Mouse (Mus musculus) liver, embryonic 16.5 days (tissue): Measurements from ENCODE around the gene Scn5a. TPM values are rescaled to one million over a fixed set of nuclear protein-coding genes. Genes with fewer than 3 reads are reported as not detected.

ENCODE experiments used
- ATAC-seq: fragments of 200-750 bp; cut with Nextera tagmentation; 2 replicates; pipeline ENCODE4 v1.8.0; 2017; ENCODE audit warnings: low read depth, mild to moderate bottlenecking, moderate number of reproducible peaks, moderate library complexity
- H3K27ac ChIP-seq: fragments of 300-500 bp; sonication (generic); 2 replicates; pipeline ENCODE4 v1.5.1; 2014; ENCODE audit warnings: mild to moderate bottlenecking, low read length
- H3K27me3 ChIP-seq: fragments of 300-500 bp; sonication (generic); 2 replicates; pipeline ENCODE4 v1.6.1; 2014; ENCODE audit warnings: low read depth, low read length, mixed read lengths; ENCODE audit not compliant: control insufficient read depth, insufficient read depth
- H3K36me3 ChIP-seq: fragments of 300-500 bp; sonication (generic); 2 replicates; pipeline ENCODE4 v1.6.1; 2014; ENCODE audit warnings: mild to moderate bottlenecking; ENCODE audit not compliant: control insufficient read depth, insufficient read depth
- H3K4me1 ChIP-seq: fragments of 300-500 bp; sonication (generic); 2 replicates; pipeline ENCODE4 v1.6.1; 2014; ENCODE audit warnings: low read depth, low read length, mixed read lengths; ENCODE audit not compliant: control insufficient read depth
- H3K4me2 ChIP-seq: fragments of 300-500 bp; sonication (generic); 2 replicates; pipeline ENCODE4 v1.6.1; 2014; ENCODE audit warnings: low read depth, low read length, mixed read lengths
- H3K4me3 ChIP-seq: fragments of 300-500 bp; sonication (generic); 2 replicates; pipeline ENCODE4 v1.5.1; 2014; ENCODE audit warnings: low read depth, mild to moderate bottlenecking, low read length
- H3K9ac ChIP-seq: fragments of 300-500 bp; sonication (generic); 2 replicates; pipeline ENCODE4 v1.6.1; 2014; ENCODE audit warnings: low read depth, low read length
- H3K9me3 ChIP-seq: fragments of 300-500 bp; sonication (generic); replicated peaks from 2 replicates; pipeline ENCODE4 v1.6.1; 2016; ENCODE audit warnings: low read length; ENCODE audit not compliant: control insufficient read depth
- WGBS: fragments of 180-500 bp; shearing (Covaris S2); extraction: QIAGEN DNeasy Blood & Tissue Kit; methylation state at CpG from one replicate; pipeline ENCODE4 v1.1.7; 2014; ENCODE audit not compliant: insufficient replicate concordance; 5-methylcytosine and 5-hydroxymethylcytosine counted together
- polyA plus RNA-seq: library from polyadenylated mRNA; unstranded; fragments of >200 nt; fragmentation: Nextera tagmentation; extraction: Ambion mirVana; gene quantifications from 2 replicates; pipeline ENCODE4 v1.2.1, GENCODE M21; 2015

Scn5a gene
- polyA plus RNA-seq, 1 experiment from 2014 or later: 0.11 TPM

DNA sequence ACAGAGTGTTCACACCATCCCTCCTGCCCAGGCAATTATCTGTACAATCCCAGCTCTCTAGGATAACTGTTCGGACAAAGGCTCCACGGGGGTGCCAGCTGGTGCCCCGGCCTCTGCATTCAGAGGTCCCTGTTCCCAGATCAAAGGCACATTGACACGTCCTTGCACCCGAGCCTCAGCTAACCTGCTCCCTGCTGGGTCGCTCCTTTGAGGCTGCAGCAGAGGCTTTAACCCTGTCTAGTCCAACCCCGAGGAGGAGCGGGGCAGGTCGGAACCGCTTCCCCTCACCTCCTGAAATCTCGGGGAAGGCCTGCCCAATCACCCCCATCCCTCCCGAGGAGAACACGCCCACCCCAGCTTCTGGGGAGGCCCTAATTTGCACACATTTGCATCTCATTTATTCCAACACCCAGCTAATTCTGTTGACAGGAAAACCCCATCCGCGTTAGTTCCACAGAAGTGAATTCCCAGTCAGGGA is 7.4 kb downstream of the Scn5a start:
- Histone ChIP-seq H3K4me2 (no peak overlapping the region), H3K4me1 (no peaks in the 10 kb centered on the region), H3K27me3 (peaks cover 36% of the 10 kb centered on the region), H3K27ac (no peak overlapping the region), H3K36me3 (no peaks in the 10 kb centered on the region), H3K4me3 (no peak overlapping the region), H3K9ac (no peak overlapping the region), H3K9me3 (no peaks in the 10 kb centered on the region)
- ATAC-seq: no peak
- 3% methylated on average over 15 of the region's 15 CpGs for WGBS

DNA sequence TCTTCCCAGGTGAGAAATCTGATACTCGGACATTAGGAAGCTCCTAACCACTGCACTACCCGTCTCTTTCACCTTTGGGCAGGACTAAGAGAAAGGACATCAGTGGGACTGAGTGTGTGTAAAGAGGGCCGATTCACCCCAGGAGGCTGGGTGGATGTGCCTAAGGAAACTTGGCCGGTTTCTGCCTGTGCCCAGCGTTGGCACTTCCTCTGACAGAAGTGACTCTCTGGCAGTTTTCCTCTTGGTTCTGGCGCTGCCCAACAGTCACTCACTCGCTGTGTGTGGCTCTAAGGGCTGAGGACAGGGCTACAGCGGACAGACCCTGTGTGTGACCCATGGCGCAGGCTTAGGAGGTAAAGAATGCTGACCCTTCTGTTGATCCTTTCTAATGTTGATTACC is 8.2 kb downstream of the Scn5a start:
- ATAC-seq: no peak
- Histone ChIP-seq H3K9me3 (no peaks in the 10 kb centered on the region), H3K27me3 (peaks cover 30% of the 10 kb centered on the region)

DNA sequence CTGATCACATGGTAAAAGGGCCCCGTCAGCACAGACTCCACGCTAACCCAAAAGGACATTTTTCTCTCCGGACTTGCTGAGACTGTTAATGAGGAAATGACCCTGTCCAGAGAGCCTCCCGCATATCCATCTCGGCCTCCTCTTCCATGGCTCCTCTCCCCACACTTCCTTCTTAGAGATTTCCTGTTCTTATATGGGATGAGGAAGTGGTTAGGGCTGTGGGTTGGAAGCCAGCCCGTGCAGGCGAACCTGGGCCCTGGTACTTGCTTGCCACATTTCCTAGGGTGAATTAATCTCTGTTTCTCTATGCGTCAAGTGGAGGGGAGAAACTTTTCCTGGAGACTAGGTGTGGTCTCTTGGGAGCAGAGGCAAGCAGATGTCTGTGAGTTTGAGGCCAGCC is 10.1 kb downstream of the Scn5a start:
- Histone ChIP-seq H3K27ac (no peak overlapping the region), H3K9ac (no peak overlapping the region), H3K4me3 (no peak overlapping the region), H3K4me1 (no peaks in the 10 kb centered on the region), H3K36me3 (no peaks in the 10 kb centered on the region), H3K4me2 (no peak overlapping the region), H3K9me3 (no peaks in the 10 kb centered on the region), H3K27me3 (peaks cover 27% of the 10 kb centered on the region)
- 16% methylated on average over 8 of the region's 8 CpGs for WGBS
- no peak for ATAC-seq

More for the DNA sequence above, 8.2 kb downstream of the Scn5a start:
- Histone ChIP-seq H3K4me1 (no peaks in the 10 kb centered on the region), H3K4me2 (no peak overlapping the region), H3K4me3 (no peak overlapping the region), H3K36me3 (no peaks in the 10 kb centered on the region), H3K27ac (no peak overlapping the region), H3K9ac (no peak overlapping the region)
- WGBS: 13% methylated on average over 9 of the region's 9 CpGs

DNA sequence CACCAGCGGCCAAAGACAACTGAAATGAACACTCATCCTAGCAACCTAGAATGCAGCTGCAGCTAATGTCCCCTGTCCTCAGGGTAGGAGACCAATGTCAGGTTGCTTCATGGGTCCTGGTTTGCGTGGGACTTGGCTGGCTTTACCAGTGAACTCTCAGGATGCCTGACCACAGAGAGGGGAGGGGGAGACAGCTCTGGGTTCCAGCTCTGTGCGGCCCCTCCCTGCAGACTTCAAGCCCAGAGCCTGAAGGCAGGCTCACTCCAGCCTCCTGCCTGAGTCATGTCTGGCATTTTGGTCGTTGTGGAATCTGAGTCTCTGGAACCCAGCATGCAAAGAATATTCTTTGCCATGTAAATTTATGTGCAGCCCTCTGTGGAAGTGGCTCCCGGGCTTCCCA is 11.0 kb downstream of the Scn5a start:
- Histone ChIP-seq H3K27ac (no peak overlapping the region), H3K36me3 (no peaks in the 10 kb centered on the region), H3K27me3 (peaks cover 27% of the 10 kb centered on the region), H3K9me3 (no peaks in the 10 kb centered on the region), H3K9ac (no peak overlapping the region), H3K4me3 (no peak overlapping the region), H3K4me1 (no peaks in the 10 kb centered on the region), H3K4me2 (no peak overlapping the region)
- WGBS: 64% methylated on average over 5 of the region's 5 CpGs
- ATAC-seq: no peak

DNA sequence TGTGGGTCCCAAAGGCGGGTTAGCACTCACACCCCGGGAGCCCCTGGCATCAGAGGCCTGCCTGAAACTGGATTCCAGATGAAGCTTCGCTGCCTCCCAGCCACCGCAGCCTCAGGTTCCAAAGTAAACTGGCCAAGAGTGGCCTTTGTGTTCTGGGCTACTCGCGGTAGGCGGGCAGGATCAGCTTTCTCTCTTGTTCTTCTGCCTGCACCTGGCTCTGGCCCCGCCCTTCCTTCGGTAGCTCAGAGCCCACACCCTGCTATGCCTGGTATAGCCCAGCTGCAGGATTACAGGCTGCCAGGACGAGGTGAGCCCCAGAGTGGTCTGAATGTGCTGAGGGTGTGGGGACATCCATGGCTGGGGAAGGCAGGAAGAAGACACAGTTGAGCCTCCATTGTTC is 12.6 kb downstream of the Scn5a start:
- no peak for ATAC-seq
- H3K27ac ChIP-seq: no peak overlapping the region
- no peak overlapping the region for H3K9ac ChIP-seq
- H3K4me2 ChIP-seq: no peak overlapping the region
- 11% methylated on average over 10 of the region's 10 CpGs for WGBS
- peaks cover 12% of the 10 kb centered on the region for H3K27me3 ChIP-seq
- no peaks in the 10 kb centered on the region for H3K9me3 ChIP-seq
- H3K4me1 ChIP-seq: no peaks in the 10 kb centered on the region
- H3K36me3 ChIP-seq: no peaks in the 10 kb centered on the region
- H3K4me3 ChIP-seq: no peak overlapping the region

DNA sequence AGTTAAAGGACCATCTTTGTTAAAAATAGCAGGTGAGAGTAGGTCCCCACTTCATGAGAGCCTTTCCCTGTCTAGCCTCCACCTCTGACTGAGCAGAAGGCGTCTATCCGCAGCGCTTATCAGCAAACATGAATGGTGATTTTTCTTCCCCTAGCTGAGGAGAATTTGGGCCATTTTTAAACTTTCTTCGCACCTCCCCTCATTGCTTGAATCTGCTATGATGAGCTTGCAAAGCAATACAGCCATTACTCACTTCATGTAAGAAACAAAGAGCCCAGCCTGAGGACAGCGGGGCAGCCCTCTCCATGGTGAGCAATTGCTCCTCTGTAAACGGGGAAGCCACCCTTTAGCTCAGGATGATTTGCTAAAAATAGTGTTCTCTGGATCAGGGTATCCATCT is 14.0 kb downstream of the Scn5a start:
- Histone ChIP-seq H3K4me2 (no peak overlapping the region), H3K9me3 (no peaks in the 10 kb centered on the region), H3K4me3 (no peak overlapping the region), H3K9ac (no peak overlapping the region), H3K4me1 (no peaks in the 10 kb centered on the region), H3K27ac (no peak overlapping the region), H3K27me3 (peaks cover 2% of the 10 kb centered on the region; the same call in 1 of the 2 replicates), H3K36me3 (no peaks in the 10 kb centered on the region)
- no peak for ATAC-seq
- WGBS: 60% methylated on average over 6 of the region's 6 CpGs

DNA sequence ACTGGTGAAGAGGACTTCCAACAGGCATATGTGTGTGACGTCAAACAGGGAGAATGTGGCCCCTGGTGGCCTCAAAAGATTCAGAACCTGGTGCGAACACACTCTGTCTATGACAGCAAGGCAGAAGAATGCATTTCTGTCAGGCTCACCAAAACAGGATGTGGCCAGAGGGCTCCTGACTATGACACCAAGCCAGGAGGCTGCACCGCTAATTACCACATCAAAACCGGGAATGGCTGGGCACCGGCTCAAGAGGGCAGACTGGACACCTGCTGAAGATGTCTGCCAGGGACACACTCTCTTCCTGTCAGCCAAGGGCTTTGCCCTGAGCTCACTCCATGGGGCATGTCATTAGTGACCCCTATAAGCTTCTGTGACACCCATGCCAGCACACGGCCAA is 15.2 kb downstream of the Scn5a start:
- Histone ChIP-seq H3K9me3 (no peaks in the 10 kb centered on the region), H3K36me3 (no peaks in the 10 kb centered on the region), H3K4me2 (no peak overlapping the region), H3K4me3 (no peak overlapping the region), H3K4me1 (no peaks in the 10 kb centered on the region), H3K27ac (no peak overlapping the region), H3K9ac (no peak overlapping the region), H3K27me3 (peaks cover 2% of the 10 kb centered on the region; the same call in 1 of the 2 replicates)
- 38% methylated on average over 6 of the region's 6 CpGs for WGBS
- no peak for ATAC-seq

DNA sequence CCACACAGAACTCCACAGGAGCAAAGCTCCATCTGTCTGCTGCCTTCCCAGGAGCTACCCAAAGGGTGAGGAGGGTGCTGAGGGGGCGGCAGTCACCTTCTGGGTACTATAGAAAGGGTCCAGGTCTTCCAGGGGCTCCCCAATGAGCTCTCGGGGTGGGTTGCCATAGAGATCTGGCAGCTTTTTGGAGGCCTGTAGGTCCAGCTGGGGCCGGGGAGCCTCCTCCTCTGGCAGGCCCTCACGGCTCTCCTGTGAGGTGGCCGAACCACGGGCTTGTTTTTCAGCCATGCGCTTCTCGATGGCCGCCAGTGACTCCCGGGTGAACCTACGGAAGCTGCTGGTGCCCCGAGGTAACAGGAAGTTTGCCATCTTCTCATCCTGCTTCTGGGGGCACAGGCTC is 16.6 kb downstream of the Scn5a start:
- Histone ChIP-seq H3K4me3 (no peak overlapping the region), H3K9me3 (no peaks in the 10 kb centered on the region), H3K4me1 (no peaks in the 10 kb centered on the region), H3K27me3 (peaks cover 2% of the 10 kb centered on the region; the same call in 1 of the 2 replicates), H3K9ac (no peak overlapping the region), H3K4me2 (no peak overlapping the region), H3K27ac (no peak overlapping the region), H3K36me3 (no peaks in the 10 kb centered on the region)
- WGBS: 52% methylated on average over 12 of the region's 12 CpGs
- ATAC-seq: no peak

DNA sequence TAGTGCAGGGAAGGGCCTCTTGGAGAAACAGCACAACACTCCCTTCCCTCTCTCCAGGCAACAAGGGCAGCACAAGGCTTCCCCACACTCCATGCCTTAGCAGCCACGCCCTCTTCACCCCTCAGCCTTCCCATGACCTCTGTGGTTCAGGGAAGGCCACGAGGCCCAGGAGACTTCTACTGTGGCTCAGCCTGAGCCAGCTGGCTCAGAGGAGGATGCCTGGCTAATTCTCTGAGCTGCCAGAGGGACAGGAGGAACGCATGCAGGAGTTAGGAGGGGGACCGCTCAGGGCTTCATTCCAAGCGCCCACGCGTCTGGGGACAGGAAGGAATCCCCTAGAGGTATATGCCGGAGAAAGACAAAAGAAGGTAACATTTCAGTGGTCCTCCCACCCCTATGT is 17.1 kb downstream of the Scn5a start:
- Histone ChIP-seq H3K27ac (no peak overlapping the region), H3K27me3 (peaks cover 2% of the 10 kb centered on the region; the same call in 1 of the 2 replicates), H3K9me3 (no peaks in the 10 kb centered on the region), H3K36me3 (no peaks in the 10 kb centered on the region), H3K4me3 (no peak overlapping the region), H3K4me1 (no peaks in the 10 kb centered on the region), H3K9ac (no peak overlapping the region), H3K4me2 (no peak overlapping the region)
- no peak for ATAC-seq
- WGBS: 58% methylated on average over 8 of the region's 8 CpGs
